Mouse (Mus musculus) neutrophil, adult 59 days (primary cell): ENCODE results near the gene Agmo. TPM values are rescaled to one million over a fixed set of nuclear protein-coding genes. Genes with fewer than 3 reads are reported as not detected.

Experiments
- total RNA-seq, 2 experiments: library from RNA; stranded (reverse); gene quantifications; 1 replicate in 1 of 2; 2 replicates in 1 of 2; pipeline ENCODE4 v1.2.4; 2023

Agmo gene
- total RNA-seq: under 1 TPM; 0.40 to 0.51 TPM

DNA sequence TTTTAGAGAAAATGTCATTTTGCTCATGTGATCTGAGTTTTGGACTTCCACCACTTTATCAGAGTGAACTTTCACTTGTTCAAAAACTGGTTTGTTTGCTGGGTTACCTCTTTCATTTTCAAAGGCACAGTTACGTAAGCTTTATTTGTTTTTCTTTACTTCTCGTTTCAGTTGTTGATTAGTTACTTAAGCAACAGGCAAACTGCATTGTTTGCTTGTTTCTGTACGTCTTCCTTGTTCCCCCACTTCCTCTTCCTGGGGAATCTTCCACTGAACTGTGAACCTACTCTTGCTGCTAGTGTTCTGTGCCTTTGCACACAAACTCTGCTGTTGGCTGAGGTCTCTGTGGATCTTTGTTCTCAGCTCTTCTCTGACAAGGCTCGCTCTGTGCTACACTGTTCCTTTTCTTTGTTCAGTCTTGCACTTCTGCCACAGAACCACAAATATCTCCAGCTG is at the start of gene Agmo:
Gene Agmo, plus strand, starts transcription at position 76 of the 456 bp plus-strand sequence.

Other genes starting within 250 kb of the Agmo start
- gene Meox2, start 133.1 kb upstream of the Agmo start, total RNA-seq: not detected